Mouse (Mus musculus): ENCODE results near the gene Sptbn1. TPM values are rescaled to one million over a fixed set of nuclear protein-coding genes. Genes with fewer than 3 reads are reported as not detected.

Gene Sptbn1
- 100 to 1,000 TPM in 1 of 3 experiments, 10 to 100 TPM in 2; 72.4 to 101 (median 89.7) TPM for polyA plus RNA-seq (2017; shearing (Covaris generic))

DNA sequence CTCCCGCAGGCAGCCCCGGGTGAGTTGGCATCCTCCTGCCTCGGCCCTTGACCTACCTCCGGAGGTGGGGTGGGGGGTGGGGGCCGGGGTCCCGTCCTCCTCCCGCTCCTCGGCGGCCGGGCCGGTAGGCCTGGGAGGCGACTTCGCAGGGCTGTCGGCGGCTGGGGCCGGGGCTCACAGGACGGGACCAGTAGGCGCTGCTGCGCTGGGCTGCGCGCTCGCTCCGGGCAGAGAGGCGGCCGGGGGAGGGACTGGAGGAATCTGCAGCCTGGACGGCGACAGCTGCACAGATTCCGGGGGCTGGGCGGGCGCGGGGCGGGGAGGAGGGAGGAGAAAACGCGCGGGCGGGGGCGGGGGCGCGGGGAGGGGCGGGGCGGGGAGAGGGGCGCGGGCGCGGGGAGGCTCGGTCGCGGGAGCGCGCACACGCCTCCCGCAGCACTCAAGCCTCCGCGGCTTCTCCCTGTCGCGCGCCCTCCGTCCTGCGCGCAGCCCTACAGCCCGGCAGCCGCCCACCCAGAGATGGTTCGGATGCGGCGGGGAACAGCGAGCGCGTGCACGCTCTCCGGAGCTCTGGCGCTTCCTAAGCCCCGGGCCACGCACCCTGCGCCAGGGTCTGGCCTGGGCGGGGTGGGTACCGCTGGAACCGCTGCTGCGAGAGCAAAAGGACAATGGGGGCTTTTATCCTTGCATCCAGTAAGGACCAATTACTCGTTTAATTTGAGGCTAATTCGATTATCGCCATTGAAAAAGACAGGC, at the start of gene Sptbn1:
Sptbn1 (minus strand) TSS at position 284 of the 756 bp plus-strand sequence.
- peak; percentile 50 for ATAC-seq

DNA sequence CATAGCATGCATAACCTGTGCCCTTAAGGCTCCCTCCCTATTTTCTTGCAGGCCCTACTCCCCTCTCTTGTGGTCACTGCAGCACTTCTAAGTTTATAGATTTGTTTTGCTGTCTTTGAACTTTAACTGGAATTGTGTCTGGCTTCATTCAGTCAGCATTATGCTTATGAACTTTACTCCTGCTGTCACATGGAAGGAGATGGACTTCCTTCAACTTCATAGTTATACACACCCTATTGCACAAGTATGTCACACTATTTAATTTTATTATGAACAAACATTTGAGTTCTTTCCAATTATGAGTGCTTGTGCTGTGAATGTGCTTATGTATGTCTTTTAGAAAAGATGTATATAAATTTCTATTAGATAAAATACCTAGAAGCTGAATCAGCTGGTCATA, 26.3 kb upstream of the Sptbn1 start:
- no peak for ATAC-seq

DNA sequence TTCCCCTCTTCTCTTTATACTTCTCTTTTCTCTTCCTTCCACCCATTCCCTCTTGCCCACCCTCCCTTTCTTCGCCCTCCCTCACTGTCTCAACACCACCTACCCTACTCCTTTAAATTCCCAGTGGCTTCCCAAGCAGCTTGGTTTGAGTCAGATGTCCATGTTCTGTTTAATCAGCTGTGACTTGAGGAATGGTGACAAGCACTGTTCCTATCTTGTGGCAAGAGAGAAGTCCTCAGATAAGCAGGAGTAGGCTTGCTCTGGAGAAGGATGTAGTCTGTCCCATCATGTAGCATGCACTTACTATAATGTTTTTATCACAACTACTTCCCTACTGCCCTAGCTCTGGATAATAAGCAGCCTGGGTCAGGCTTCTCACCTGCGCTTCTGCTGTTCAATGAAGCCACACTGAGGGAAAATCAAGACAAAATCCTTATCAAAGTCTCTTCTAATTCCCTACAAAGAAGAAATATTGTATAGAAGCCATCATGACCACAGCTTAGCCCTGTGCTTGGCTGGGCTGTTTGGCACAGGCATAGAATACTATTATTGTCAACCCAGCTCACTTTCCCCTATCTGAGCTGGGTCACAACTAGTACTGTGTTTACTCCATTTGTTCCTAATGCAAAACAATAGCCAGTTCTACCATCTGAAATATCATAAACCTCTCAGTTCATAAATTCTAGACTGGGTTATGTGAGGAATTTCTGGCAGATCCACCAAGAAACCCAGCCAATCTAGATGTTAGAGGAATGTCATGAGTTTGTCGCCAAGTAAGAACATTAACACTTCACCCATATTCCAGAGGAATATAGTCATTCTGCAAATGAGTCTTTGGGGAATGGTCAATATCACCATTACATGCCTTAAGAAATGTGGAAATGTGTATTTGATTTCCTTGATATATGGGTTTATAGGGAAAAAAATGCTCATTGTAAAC, 24.5 kb upstream of the Sptbn1 start:
- ATAC-seq: no peak

DNA sequence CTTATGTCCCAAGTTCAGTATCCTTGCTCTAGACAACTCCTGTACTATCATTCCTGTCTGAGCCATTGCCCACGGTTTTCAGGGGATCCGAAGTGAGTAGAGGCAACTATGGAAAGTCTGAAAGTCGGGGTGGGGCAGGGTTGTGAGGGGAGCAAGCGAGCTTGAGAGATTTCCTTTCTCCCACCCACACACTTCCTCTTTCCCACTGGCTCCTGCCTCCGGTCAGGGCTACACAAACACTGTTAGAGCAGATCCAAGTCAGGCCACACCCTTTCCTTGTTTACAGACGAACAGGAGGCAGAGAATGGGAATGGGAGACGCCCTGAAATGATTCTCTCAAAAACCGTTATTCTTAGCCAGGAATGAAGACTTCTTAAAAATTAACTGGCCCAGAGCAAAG, 23.2 kb upstream of the Sptbn1 start:
- ATAC-seq: no peak

DNA sequence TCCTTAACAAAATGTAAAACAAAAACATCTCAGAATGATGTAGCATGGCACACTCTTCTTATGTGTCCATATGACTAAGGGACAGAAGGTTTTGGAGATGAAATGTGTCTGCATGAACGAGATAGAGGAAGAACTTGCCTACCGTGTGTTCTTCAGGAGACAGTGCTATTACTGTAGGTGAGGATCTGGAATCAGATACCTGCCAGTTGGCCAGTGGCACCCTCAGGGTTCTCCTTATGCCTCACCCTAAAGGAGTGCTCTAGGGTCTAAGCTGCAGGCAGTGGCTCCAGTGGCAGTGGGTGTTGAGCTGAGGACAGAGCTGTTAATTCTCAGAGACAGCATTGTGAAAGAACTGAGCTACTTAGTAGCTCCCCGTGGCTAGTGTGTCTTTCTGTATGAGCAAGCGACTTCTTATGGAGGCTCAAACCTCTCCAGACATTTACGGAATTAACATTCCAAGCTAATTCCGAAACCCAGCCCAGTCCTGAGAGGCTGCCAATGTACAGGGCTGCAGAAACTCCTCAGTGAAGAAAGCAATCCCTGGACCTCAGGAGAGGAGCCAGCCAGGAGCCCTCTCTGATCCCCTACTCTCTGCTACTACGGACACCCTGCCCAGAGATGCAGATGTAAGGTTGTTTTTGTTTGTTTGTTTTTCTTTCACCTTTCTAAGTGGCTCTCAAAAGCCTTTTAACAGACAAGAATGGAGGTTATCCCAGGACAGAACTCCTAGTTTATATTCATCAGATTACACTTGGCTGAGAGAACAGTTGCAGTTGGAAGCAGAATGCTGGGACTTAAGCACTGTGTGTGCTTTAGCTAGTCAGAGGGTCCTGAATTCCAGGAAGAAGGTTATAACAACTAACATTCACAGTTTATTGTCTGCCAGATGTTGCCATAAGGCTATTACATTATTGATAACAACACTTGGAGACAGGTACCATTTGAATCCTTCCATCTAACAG, 21.8 kb upstream of the Sptbn1 start:
- ATAC-seq: no peak

DNA sequence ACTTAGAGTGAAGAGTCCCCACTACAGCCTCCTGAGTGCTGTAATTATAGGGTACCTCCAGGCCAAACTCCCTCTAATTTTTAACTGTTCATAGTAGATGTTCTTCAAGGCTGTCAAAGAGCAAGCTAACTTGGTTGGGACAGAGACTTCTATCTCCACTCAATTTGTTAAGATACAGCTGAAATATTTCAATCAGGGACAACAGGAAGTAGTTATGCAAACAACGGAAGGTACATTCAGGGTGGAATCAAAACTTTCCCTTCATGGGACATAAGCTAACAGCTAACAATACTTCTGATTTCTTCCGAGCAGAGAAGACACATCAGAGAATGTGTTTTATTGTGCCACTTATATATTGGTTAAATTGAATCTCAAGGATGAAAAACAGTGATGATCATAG, 20.1 kb upstream of the Sptbn1 start:
- no peak for ATAC-seq

DNA sequence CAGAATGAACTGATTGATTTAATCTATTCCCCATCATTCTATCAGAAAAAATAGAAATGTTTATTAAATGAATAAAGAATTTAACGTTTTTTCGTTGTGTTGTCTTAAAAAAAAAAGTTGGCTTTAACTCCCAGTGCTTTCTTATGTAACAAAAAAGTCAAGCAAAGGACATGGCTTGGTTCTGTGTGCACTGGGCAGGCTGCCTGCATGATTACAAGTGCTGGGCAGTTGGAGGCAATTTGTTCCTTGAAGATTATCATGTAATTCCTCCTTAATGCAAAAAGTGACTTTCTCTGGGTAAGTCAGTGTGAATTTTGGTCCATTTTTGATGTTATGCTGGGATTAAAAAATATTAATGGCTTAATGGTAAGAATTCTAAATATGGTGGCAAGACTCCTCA, 15.7 kb upstream of the Sptbn1 start:
- no peak for ATAC-seq

DNA sequence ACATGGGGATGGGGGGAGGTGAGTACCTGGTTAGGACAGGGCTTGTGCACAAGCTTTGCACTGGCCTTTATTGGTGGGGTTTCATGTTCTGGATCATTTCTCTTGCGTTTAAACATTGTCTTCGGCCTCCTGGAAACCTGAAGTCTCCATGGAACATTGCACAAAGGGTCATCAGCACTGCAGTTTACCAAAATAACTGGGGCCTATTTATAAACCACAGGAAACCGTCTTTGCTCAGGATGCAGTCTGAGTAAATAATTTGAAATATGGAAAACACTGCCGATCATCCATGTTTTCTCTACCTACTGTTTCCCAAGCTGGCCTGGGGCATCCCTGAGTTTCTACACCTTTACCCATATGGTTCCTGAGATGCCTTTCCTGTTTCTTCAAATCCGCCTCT, 13.1 kb upstream of the Sptbn1 start:
- ATAC-seq: no peak

DNA sequence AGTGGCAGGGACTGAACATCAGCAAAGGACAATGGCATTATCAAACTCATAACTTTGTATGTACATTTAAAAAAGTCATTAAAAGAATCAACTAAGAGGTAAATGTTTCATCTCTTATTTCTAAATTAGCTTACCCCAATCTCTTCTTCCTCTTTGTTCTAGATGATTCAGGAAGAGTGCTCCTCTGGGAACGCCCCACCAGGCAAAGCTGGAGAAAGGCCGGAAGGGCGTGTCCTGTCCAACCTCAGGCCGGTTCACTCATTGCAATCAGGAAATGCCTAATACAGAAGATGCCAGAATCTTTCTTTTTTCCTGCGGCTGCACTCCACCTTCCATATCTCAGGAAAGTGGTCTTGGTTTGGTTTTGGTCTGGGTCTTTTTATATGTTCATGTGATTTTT, 11.3 kb upstream of the Sptbn1 start:
- ATAC-seq: no peak

DNA sequence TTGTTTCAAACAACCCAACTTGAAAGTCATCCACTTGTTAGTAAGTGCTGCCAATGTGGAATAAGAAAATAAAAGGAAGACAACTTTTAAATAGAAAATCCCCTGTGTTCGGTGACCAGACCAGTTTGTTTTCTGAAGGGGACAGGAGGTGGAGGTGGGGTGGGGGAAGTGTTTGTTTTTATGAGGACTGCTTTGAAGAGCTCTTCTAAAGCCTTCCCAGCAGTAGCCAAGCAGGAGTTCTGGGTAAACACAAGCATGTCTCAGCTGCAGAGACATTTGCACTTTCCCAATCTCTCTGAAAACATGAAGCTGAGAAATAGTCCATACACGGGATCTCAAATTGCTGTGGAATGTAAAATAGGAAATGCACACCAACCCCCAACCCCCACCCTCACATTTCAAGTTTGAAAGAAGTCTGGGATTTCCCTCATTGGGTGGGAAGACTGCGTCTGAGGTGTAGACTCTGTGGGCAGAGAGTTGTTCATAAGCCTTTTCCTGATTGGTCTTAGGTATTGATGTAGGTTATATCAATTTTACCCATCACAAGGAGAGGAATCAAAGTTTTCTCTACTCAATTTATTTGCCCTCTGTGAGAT, 7.6 kb upstream of the Sptbn1 start:
- no peak for ATAC-seq

DNA sequence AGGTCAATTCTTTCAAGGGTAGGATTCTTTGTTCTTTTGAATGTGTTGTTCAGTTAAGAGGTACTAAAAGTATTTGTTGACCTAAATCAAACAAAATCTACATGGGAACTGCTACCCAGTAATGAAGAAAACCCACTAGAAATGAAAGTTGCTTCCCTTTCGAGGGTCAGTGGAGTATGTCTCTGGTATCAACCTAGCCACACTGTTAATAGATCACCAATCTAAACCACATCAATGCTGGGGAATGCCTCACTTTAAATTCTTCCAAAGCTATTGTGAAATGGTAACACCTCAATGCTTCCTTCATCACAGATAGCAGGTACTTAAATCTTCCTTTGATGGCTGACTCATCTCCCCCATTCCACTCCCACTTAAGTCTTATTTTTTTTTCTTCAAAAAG, 1.5 kb upstream of the Sptbn1 start:
- no peak for ATAC-seq

DNA sequence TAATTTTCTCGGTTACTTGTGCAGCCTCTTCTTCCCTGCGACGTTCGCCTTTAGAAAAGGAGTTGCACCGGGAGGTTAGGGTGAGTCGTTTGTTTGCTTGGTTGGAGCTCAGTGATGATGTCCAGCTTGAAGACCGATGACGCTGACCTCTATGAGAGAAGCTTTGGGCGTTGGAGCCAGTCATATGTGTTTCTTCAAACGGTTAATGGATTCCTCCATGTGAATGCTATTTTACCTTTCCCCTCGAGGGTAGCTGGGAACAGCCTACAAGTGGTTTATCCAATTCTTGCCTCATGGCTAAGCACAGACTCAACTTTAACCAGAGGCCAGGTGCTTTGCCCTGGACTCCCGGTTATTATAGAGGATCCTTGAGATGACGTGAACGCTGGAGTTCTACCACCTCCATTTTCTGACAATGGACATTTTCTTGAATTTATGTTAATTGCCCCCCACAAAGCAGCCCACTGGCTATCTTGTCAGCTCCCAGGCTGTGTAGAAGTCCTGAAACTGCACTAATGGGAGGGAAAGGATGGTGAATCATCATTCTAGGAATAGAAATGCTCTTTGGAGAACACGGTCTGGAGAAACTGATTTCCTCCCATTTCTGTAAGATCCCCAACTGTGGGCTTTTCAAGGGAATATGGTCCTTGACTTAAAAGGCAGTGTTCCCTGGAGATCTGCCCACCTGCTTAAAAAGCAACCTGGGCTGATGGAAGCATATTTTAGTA, 837 bp upstream of the Sptbn1 start:
- peak; percentile 20 for ATAC-seq

DNA sequence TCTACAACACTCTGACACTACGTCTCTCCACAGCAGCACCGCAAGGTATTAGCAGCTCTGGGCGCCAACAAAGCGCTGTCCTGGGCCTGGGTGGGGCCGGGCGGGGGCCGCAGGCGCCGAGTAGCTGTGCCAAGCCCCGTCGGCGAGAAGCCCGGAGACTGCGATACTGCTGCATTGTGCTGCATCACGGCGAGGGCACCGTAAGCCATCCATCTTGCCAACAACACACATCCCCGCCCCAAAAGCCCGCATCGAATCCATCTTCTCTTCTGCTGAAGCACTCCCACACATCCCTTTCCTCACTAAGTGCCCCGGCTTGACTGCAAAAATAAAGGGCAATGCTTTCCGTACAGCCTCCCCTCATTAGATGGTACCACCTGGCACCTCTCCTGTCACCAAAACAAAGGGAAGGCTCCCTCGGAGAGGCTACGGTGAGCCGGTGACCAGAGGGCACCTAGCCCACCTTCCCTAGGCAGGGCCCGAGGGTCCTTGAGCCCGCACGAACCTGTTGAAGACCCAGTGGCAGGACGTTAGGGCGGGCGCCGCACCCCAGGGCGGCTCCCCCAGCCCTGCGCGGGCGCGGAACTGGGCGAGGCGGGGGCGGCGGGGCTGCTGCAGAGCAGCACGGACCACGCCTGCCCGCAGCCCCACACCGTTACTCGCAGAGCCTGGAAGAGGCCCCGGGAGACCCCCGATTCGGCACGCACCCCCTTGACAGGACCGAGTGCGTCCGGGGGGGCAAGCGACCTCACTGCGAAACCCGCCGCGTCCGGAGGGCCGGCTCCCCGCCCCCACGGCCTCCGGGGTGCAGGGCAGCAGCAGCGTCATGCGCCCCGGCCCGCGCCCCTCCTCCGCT, 711 bp downstream of the Sptbn1 start:
- ATAC-seq: no peak

DNA sequence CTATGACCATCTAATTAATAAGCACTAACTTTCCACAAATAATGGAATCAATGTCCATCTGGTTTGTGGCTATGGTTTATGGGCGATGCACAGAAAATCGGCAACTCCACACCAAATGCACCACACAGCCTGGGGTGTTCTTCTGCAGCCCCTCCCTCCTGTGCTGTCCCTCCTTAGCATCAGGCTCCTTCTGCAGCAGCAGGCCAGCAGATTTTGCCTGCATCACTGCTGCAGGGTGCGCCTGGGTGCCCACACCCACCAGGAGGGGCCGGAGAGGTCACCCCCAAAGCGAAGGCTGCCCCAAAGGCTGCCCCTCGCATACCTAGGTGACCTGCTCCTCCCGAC, 1.3 kb downstream of the Sptbn1 start:
- no peak for ATAC-seq

DNA sequence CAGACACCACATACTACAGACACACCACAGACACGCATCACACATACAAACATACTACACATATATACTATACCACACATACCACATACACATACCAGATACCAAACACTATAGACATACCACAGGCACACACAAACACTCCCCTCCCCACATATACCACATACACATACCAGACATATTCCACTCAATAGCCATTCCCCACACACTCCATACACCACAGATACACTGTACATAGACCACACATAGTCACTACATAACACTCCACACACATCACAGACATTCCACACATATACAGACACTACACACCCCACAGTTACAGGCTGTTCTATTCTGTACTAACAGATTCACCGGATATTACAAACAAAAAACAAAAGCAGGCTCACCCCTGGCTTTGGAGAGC, 2.3 kb downstream of the Sptbn1 start:
- ATAC-seq: no peak

DNA sequence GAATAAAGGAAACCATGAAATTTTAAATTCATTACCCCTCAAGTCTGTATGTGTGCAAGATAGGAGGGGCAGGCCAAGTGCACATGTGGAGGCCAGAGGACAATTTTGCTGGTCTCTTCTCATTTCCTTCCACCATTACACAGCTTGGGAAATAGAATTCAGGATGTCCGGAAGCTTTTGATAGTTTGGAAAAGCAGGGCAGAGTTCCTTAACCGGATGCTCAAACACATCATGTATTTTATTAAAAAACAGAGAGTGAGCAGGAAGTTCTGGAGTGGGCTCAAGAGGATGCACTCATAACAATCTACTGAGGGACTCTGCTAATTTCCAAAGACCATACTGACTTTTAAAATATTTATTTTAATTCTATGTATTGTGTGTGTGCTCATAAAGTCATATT, 4.3 kb downstream of the Sptbn1 start:
- ATAC-seq: no peak

DNA sequence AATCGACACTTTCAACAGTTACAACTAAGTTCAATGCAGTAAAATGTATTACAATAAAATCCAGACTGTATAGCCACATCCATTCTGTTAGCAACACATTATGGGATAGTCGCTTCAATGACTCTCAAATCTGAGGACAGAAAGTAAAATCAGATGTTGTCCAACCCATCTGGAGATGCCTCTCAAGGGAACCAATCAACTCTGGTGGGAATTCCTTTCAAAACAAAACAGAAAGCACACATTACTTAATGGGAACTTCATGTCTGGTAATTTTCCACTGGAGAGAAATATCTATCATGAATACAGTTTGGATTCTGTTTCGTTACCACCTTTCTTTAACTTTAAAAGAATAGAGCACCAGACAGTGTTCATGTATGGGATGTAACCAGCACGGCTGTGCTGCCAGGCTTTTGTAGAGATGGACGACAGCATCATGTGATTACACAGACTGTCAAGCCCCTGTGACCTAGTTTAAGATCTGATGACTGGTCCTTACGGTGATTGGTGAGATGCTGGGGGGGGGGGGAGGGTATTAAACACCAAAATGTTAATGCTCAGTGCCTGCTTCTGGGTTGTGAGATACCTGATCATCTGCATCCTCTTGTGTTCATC, 9.1 kb downstream of the Sptbn1 start:
- no peak for ATAC-seq

DNA sequence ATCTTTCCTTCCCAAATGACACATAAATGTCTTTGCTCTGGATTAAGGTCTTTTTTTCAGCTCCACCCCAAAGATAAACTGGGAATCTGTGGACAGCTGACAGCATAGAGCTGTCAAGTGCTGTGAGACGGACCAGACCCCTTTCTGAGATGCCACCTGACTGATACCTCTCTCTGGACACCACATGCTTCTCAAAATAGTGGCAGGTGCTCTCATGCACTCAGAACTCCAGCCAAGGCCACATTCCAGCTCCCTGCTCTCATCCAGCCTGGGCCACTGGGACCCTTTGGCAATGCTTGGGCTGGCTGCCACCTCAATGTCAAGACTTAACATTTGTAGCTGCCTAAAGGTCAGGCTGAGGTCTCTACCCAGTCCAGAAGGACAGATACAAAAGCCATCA, 10.2 kb downstream of the Sptbn1 start:
- ATAC-seq: no peak

DNA sequence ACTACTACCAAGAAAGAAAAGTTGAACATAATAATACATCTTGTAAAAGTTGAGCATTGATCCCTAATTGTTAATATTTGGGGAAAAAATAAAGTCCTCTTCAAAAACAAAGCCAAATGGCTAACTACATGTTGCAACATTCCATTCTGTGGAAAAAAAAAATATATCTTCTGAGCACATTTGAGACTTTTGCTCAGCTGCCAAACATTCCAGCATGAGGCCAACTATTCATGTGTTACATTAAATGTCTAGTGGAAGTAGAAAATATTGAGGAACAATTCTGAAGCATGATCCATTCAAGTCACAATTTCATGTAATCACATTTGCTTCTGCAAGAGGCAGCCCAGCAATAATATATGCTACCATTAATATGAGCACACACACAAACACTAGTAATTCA, 10.9 kb downstream of the Sptbn1 start:
- no peak for ATAC-seq

DNA sequence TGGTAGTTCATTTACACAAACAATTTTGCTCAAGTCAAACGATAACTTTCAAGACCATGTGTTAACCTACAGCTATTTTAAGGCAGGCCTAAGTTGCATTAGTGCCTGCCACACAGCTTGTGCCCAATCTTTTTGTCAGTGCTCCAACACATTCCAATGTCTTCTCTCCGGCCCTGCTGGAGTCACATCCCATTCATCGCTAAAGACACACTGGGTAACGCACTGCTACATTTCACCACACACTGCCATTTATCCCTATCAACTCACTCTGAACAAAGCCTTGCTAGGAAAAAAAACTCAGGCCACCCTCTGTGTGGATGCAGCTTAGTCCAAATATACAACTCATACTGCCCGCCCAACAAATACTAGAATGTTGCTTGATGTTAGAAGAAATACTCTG, 11.5 kb downstream of the Sptbn1 start:
- ATAC-seq: no peak
